In the genomic region with DNA sequence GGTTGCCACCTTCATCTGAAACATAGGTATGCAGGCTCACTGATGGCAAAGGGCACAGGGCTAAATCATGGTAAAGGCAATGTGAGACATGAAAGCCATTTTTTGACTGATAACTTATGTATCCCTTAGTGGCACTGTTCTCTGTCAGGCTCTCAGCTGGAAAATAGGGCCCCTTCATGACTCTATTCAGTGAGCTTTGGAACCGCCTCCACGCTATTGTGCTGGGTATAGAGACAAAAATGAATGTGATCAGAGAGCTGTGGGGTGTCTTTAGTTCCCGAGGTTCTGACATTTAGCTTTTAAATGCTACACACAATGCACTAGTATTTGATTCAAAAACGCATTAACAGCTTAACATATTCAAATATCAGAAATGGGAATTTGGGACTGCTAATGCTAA, we compare ENCODE assay signal across 23 mouse cellular contexts.
DNase-seq lines count a peak whose midpoint lies in the region; ATAC-seq and TF ChIP-seq lines count a peak whose summit lies in the region.
"Had no signal": no experiment of that assay in that cellular context is flagged by ENCODE, and none has a peak within 500 bp of the region (broad histone marks: within the 10 kb centered on the region; RNA-seq: fewer than 3 reads in every experiment).

No protein-coding gene starts in this region.

- H3K9me3 ChIP-seq in forebrain, embryonic 11.5 days (ENCODE audit: control insufficient read depth, low read length), result no peaks in the 10 kb centered on the region; the same call in 1 of the 2 replicates
- no peaks in the 10 kb centered on the region for H3K9me3 ChIP-seq in forebrain, postnatal 0 days (ENCODE audit: low read length)
- no peaks in the 10 kb centered on the region for H3K9me3 ChIP-seq in forebrain, embryonic 16.5 days (ENCODE audit: control insufficient read depth, low read length)
- no peaks in the 10 kb centered on the region for H3K9me3 ChIP-seq in forebrain, embryonic 12.5 days
- no peaks in the 10 kb centered on the region for H3K9me3 ChIP-seq in midbrain, embryonic 11.5 days (ENCODE audit: control insufficient read depth, low read length)
- H3K9me3 ChIP-seq in midbrain, postnatal 0 days (ENCODE audit: low read length), result 0 out of 2 replicates have a peak, but pooled peaks cover 5% of the 10 kb centered on the region
- H3K9me3 ChIP-seq: embryonic facial prominence, embryonic 12.5 days; embryonic facial prominence, embryonic 15.5 days; heart, embryonic 10.5 days; heart, embryonic 13.5 days; hindbrain, embryonic 13.5 days had no signal

- no peaks in the 10 kb centered on the region for H3K36me3 ChIP-seq in forebrain, embryonic 11.5 days (ENCODE audit: control insufficient read depth, insufficient read depth, low read length)
- H3K36me3 ChIP-seq in forebrain, postnatal 0 days (ENCODE audit: insufficient read depth), result no peaks in the 10 kb centered on the region
- H3K36me3 ChIP-seq in forebrain, embryonic 16.5 days (ENCODE audit: control insufficient read depth, insufficient read depth), result no peaks in the 10 kb centered on the region
- H3K36me3 ChIP-seq in forebrain, embryonic 12.5 days (replicated peaks), result no peaks in the 10 kb centered on the region
- H3K36me3 ChIP-seq in midbrain, embryonic 11.5 days (ENCODE audit: control insufficient read depth, insufficient read depth, low read length), result no peaks in the 10 kb centered on the region
- no peaks in the 10 kb centered on the region for H3K36me3 ChIP-seq in midbrain, postnatal 0 days (ENCODE audit: insufficient read depth, low read length)
- H3K36me3 ChIP-seq: embryonic facial prominence, embryonic 12.5 days; embryonic facial prominence, embryonic 15.5 days; heart, embryonic 10.5 days; heart, embryonic 13.5 days; hindbrain, embryonic 13.5 days had no signal

- no peak for TF ChIP-seq CTCF in forebrain, postnatal 0 days (IDR thresholded peaks at IDR 0.05; ENCODE audit: low read depth)
- no peak for TF ChIP-seq CTCF in midbrain, postnatal 0 days (IDR thresholded peaks at IDR 0.05)

- no peaks in the 10 kb centered on the region for H3K27me3 ChIP-seq in forebrain, embryonic 11.5 days (ENCODE audit: control insufficient read depth, insufficient read depth, low read length)
- no peaks in the 10 kb centered on the region for H3K27me3 ChIP-seq in forebrain, postnatal 0 days (ENCODE audit: insufficient read depth, low read length)
- no peaks in the 10 kb centered on the region for H3K27me3 ChIP-seq in forebrain, embryonic 16.5 days (replicated peaks; ENCODE audit: control insufficient read depth, insufficient read depth, low read length)
- no peaks in the 10 kb centered on the region for H3K27me3 ChIP-seq in forebrain, embryonic 12.5 days
- no peaks in the 10 kb centered on the region for H3K27me3 ChIP-seq in midbrain, embryonic 11.5 days (ENCODE audit: control insufficient read depth, insufficient read depth, low read length)
- H3K27me3 ChIP-seq in midbrain, postnatal 0 days (ENCODE audit: insufficient read depth, low read length), result no peaks in the 10 kb centered on the region
- H3K27me3 ChIP-seq: embryonic facial prominence, embryonic 12.5 days; embryonic facial prominence, embryonic 15.5 days; heart, embryonic 13.5 days; hindbrain, embryonic 13.5 days had no signal

- ATAC-seq in forebrain, embryonic 11.5 days (replicated peaks; ENCODE audit: low FRiP score), result peak; percentile 51; the same call in 1 of the 2 replicates
- ATAC-seq in forebrain, postnatal 0 days, result no peak
- 0 out of 2 replicates have a peak, but pooled peaks have one; percentile 38 for ATAC-seq in forebrain, embryonic 16.5 days
- ATAC-seq in forebrain, embryonic 12.5 days (ENCODE audit: low FRiP score), result no peak
- peak; percentile 46; the same call in 1 of the 2 replicates for ATAC-seq in midbrain, embryonic 11.5 days (ENCODE audit: low FRiP score)
- no peak for ATAC-seq in midbrain, postnatal 0 days (ENCODE audit: low FRiP score)

- H3K27ac ChIP-seq in forebrain, embryonic 11.5 days (ENCODE audit: low read depth, low read length), result no peak overlapping the region
- no peak overlapping the region for H3K27ac ChIP-seq in forebrain, postnatal 0 days (ENCODE audit: low read depth, low read length)
- H3K27ac ChIP-seq in forebrain, embryonic 16.5 days (ENCODE audit: low read length), result no peak overlapping the region
- H3K27ac ChIP-seq in forebrain, embryonic 12.5 days, result no peak overlapping the region
- H3K27ac ChIP-seq in midbrain, embryonic 11.5 days (ENCODE audit: low read depth, low read length), result no peak overlapping the region
- H3K27ac ChIP-seq in midbrain, postnatal 0 days (ENCODE audit: low read depth, low read length), result no peak overlapping the region
- H3K27ac ChIP-seq: embryonic facial prominence, embryonic 12.5 days; embryonic facial prominence, embryonic 15.5 days; heart, adult 2 months; heart, embryonic 10.5 days; heart, embryonic 13.5 days; hindbrain, embryonic 13.5 days had no signal

- H3K4me1 ChIP-seq in forebrain, embryonic 11.5 days (replicated peaks; ENCODE audit: control insufficient read depth, insufficient read depth, low read length), result no peaks in the 10 kb centered on the region
- H3K4me1 ChIP-seq in forebrain, postnatal 0 days (ENCODE audit: insufficient read depth), result no peaks in the 10 kb centered on the region
- peaks cover 3% of the 10 kb centered on the region; the same call in 1 of the 2 replicates for H3K4me1 ChIP-seq in forebrain, embryonic 16.5 days (replicated peaks; ENCODE audit: control insufficient read depth, insufficient read depth, low read length)
- H3K4me1 ChIP-seq in forebrain, embryonic 12.5 days, result peaks cover 13% of the 10 kb centered on the region; the same call in 1 of the 2 replicates
- no peaks in the 10 kb centered on the region for H3K4me1 ChIP-seq in midbrain, embryonic 11.5 days (ENCODE audit: control insufficient read depth, insufficient read depth, low read length)
- H3K4me1 ChIP-seq in midbrain, postnatal 0 days (ENCODE audit: insufficient read depth, low read length), result no peaks in the 10 kb centered on the region
- H3K4me1 ChIP-seq: embryonic facial prominence, embryonic 12.5 days; embryonic facial prominence, embryonic 15.5 days; heart, embryonic 10.5 days; heart, embryonic 13.5 days; hindbrain, embryonic 13.5 days had no signal

- no peak overlapping the region for H3K4me2 ChIP-seq in forebrain, embryonic 11.5 days (ENCODE audit: low read depth, low read length, severe bottlenecking)
- H3K4me2 ChIP-seq in forebrain, postnatal 0 days (ENCODE audit: low read depth), result no peak overlapping the region
- H3K4me2 ChIP-seq in forebrain, embryonic 16.5 days (ENCODE audit: low read length), result no peak overlapping the region
- no peak overlapping the region for H3K4me2 ChIP-seq in forebrain, embryonic 12.5 days
- H3K4me2 ChIP-seq in midbrain, embryonic 11.5 days, result no peak overlapping the region
- no peak overlapping the region for H3K4me2 ChIP-seq in midbrain, postnatal 0 days (ENCODE audit: low read depth, low read length, poor library complexity, severe bottlenecking)
- H3K4me2 ChIP-seq: embryonic facial prominence, embryonic 12.5 days; embryonic facial prominence, embryonic 15.5 days; heart, embryonic 13.5 days; hindbrain, embryonic 13.5 days had no signal

- 35% methylated on average over 4 of the region's 4 CpGs for whole genome bisulfite sequencing in forebrain, embryonic 11.5 days
- 23% methylated on average over 4 of the region's 4 CpGs for WGBS in forebrain, postnatal 0 days
- 21% methylated on average over 4 of the region's 4 CpGs for WGBS in forebrain, embryonic 16.5 days
- 20% methylated on average over 4 of the region's 4 CpGs for WGBS in forebrain, embryonic 12.5 days
- 36% methylated on average over 4 of the region's 4 CpGs for WGBS in midbrain, embryonic 11.5 days
- WGBS in midbrain, postnatal 0 days, result 38% methylated on average over 4 of the region's 4 CpGs

- no peak for DNase-seq in forebrain, embryonic 11.5 days (ENCODE audit: low spot score)
- DNase-seq in forebrain, postnatal 0 days, result no peak
- DNase-seq in midbrain, embryonic 11.5 days (ENCODE audit: low spot score, missing footprints), result no peak
- DNase-seq in midbrain, postnatal 0 days (ENCODE audit: low spot score), result no peak
- no peak for DNase-seq in layer of hippocampus, postnatal 10 days (ENCODE audit: low spot score in 2 of 2)
- DNase-seq: adrenal gland, postnatal 10 days; adrenal gland, postnatal 36 days; cerebellum, adult 11 months; cerebellum, adult 2 months; cerebellum, adult 9-11 months; cerebellum, postnatal 25 days; gastrocnemius, postnatal 10 days; gastrocnemius, postnatal 36 days; heart, adult 2 months; heart, postnatal 14 days; heart, postnatal 4 days had no signal

- no peak overlapping the region for H3K4me3 ChIP-seq in forebrain, embryonic 11.5 days (ENCODE audit: low read depth, low read length)
- no peak overlapping the region for H3K4me3 ChIP-seq in forebrain, postnatal 0 days (ENCODE audit: low read depth, low read length)
- H3K4me3 ChIP-seq in forebrain, embryonic 16.5 days (replicated peaks; ENCODE audit: low read length), result no peak overlapping the region
- no peak overlapping the region for H3K4me3 ChIP-seq in forebrain, embryonic 12.5 days (replicated peaks)
- H3K4me3 ChIP-seq in midbrain, embryonic 11.5 days (ENCODE audit: low read depth, low read length), result no peak overlapping the region
- H3K4me3 ChIP-seq in midbrain, postnatal 0 days (ENCODE audit: low read depth, low read length), result no peak overlapping the region
- H3K4me3 ChIP-seq: embryonic facial prominence, embryonic 12.5 days; embryonic facial prominence, embryonic 15.5 days; heart, adult 2 months; heart, embryonic 10.5 days; heart, embryonic 13.5 days; hindbrain, embryonic 13.5 days had no signal

- no peak overlapping the region for H3K9ac ChIP-seq in forebrain, embryonic 11.5 days (ENCODE audit: low read length)
- no peak overlapping the region for H3K9ac ChIP-seq in forebrain, postnatal 0 days
- H3K9ac ChIP-seq in forebrain, embryonic 16.5 days (replicated peaks; ENCODE audit: low read depth, low read length), result no peak overlapping the region
- H3K9ac ChIP-seq in forebrain, embryonic 12.5 days, result no peak overlapping the region
- no peak overlapping the region for H3K9ac ChIP-seq in midbrain, embryonic 11.5 days (ENCODE audit: low read length)
- H3K9ac ChIP-seq in midbrain, postnatal 0 days (replicated peaks; ENCODE audit: low read length, poor library complexity, severe bottlenecking), result no peak overlapping the region
- H3K9ac ChIP-seq: embryonic facial prominence, embryonic 12.5 days; embryonic facial prominence, embryonic 15.5 days; heart, embryonic 13.5 days; hindbrain, embryonic 13.5 days had no signal

Comparison
In these comparisons a context has a peak if more than half of its experiments do, and no peak if none do; other contexts are left out.
1. ATAC-seq: peak in forebrain, embryonic 11.5 days (single experiment), forebrain, embryonic 16.5 days (single experiment) and midbrain, embryonic 11.5 days (single experiment); none in forebrain, postnatal 0 days (single experiment), forebrain, embryonic 12.5 days (single experiment) and midbrain, postnatal 0 days (single experiment).